Mouse (Mus musculus) olfactory bulb, adult 2 months (tissue): ENCODE data around the gene Fhit. TPM values are rescaled to one million over a fixed set of nuclear protein-coding genes. Genes with fewer than 3 reads are reported as not detected.

Source experiments
- H3K27ac ChIP-seq: fragments of 200-500 bp; 2 replicates; pipeline ENCODE4 v1.5.1; 2012; ENCODE audit warnings: low read depth, low read length; ENCODE audit not compliant: insufficient read depth
- H3K4me1 ChIP-seq: fragments of 200-500 bp; 2 replicates; pipeline ENCODE4 v1.6.1; 2012; ENCODE audit warnings: low read length; ENCODE audit not compliant: control insufficient read depth, insufficient read depth
- H3K4me3 ChIP-seq: fragments of 200-500 bp; 2 replicates; pipeline ENCODE4 v1.5.1; 2012; ENCODE audit warnings: mild to moderate bottlenecking, low read depth, low read length, moderate library complexity; ENCODE audit not compliant: insufficient read depth
- CTCF ChIP-seq: fragments of 200-500 bp; IDR thresholded peaks from 2 replicates; pipeline ENCODE4 v1.5.1; 2012; ENCODE audit warnings: low read depth, mild to moderate bottlenecking, low read length, moderate library complexity; ENCODE audit not compliant: insufficient read depth
- POLR2A ChIP-seq: fragments of 200-500 bp; IDR thresholded peaks from 2 replicates; pipeline ENCODE4 v1.6.1; 2012; ENCODE audit warnings: mild to moderate bottlenecking, low read depth, low read length, moderate library complexity; ENCODE audit not compliant: insufficient read depth
- WGBS: fragments of 180-500 bp; shearing (Covaris S2); methylation state at CpG from one replicate; pipeline ENCODE4 v1.1.7; 2018; 5-methylcytosine and 5-hydroxymethylcytosine counted together
- polyA plus RNA-seq: library from polyadenylated mRNA; stranded (reverse); fragments of >200 nt; gene quantifications from 2 replicates; pipeline ENCODE4 v1.2.4, GENCODE M21; 2012; ENCODE audit warnings: low replicate concordance; ENCODE audit not compliant: missing spikeins, insufficient read depth, insufficient read length

The Fhit gene
- polyA plus RNA-seq, 1 experiment, result not detected

DNA sequence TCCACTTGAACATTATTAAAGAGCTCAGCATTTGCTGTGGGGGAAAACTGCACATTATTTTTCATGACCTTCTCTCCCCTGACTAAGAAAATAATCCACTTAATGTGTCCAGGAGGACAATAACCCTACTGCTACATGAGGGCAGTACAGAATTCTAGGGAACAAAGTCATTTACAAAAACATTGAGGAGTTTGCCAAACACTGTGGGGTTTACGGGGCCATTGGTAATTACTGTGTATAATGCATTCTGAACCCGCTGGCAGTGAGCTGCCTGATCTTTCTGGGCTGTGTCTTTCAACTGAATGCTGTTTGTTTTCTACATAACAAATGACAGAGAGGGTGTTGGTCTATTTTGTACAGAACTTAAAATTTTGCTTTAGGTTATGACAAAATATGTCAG lies 862.8 kb downstream of the Fhit start:
- no peak overlapping the region for H3K4me3 ChIP-seq
- H3K4me1 ChIP-seq, result no peaks in the 10 kb centered on the region
- H3K27ac ChIP-seq, result no peak overlapping the region
- 58% methylated on average over 2 of the region's 2 CpGs for WGBS
- no peak for TF ChIP-seq CTCF
- no peak for TF ChIP-seq POLR2A

DNA sequence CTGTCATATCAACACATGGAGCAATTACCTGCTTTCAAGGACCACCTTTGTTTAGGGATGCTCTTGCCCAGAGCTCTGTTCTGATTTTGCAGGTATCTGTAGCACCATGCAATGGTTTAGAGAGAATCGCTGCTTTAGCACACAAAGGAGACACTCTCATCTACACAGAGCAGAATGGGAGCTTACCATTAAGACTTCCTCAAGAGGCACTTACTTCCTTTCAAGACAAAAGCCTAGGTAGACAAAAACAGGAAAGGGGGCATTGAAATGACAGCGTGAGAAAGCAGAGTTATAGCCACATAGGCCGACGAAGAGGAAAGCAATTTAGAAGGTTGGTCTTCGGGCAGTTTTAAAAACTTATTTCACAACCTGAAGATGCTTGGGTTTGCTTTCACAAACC lies 872.8 kb downstream of the Fhit start:
- TF ChIP-seq POLR2A (no peak), CTCF (no peak)
- WGBS, result 91% methylated on average over 5 of the region's 5 CpGs
- Histone ChIP-seq H3K4me3 (no peak overlapping the region), H3K4me1 (no peaks in the 10 kb centered on the region), H3K27ac (no peak overlapping the region)

- TF ChIP-seq POLR2A, result no peak
- no peak for TF ChIP-seq CTCF
- Histone ChIP-seq H3K4me1 (no peaks in the 10 kb centered on the region), H3K27ac (no peak overlapping the region), H3K4me3 (no peak overlapping the region)
- WGBS, result 81% methylated on average over 6 of the region's 6 CpGs
These were observed 875.8 kb downstream of the Fhit start for GRCm38 (mm10) chr14:10286027-10286426.

DNA sequence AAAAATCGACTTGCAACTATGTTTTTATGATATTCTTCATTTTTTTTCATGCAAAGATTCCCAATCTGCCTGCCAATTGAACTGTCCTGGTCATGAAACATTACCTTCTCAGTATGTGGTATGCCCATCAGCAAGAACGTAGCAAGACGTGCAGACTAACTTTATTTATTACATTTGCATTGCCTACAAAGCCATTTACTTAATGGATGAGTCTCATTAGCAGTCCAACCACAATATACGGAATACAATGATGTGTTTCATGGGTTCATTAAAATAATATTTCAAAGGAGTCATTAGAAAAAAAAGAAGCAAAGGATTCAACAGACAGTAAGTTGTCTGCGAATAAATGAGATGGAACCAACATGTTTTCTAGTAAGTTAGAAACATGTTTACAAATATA lies 933.1 kb downstream of the Fhit start:
- H3K4me3 ChIP-seq, result no peak overlapping the region
- TF ChIP-seq POLR2A (no peak), CTCF (no peak)
- H3K27ac ChIP-seq, result no peak overlapping the region
- H3K4me1 ChIP-seq, result no peaks in the 10 kb centered on the region
- 86% methylated on average over 5 of the region's 5 CpGs for WGBS

GRCm38 (mm10) chr14:10221847-10222246 lies 940.0 kb downstream of the Fhit start:
- H3K27ac ChIP-seq, result no peak overlapping the region
- no peak for TF ChIP-seq POLR2A
- TF ChIP-seq CTCF, result no peak
- no peaks in the 10 kb centered on the region for H3K4me1 ChIP-seq
- H3K4me3 ChIP-seq, result no peak overlapping the region
- 88% methylated on average over 2 of the region's 2 CpGs for WGBS

- TF ChIP-seq CTCF, result no peak
- no peak for TF ChIP-seq POLR2A
- Histone ChIP-seq H3K4me3 (no peak overlapping the region), H3K27ac (no peak overlapping the region), H3K4me1 (no peaks in the 10 kb centered on the region)
- 62% methylated on average over 4 of the region's 4 CpGs for WGBS
These were observed 948.6 kb downstream of the Fhit start for GRCm38 (mm10) chr14:10213216-10213615.

DNA sequence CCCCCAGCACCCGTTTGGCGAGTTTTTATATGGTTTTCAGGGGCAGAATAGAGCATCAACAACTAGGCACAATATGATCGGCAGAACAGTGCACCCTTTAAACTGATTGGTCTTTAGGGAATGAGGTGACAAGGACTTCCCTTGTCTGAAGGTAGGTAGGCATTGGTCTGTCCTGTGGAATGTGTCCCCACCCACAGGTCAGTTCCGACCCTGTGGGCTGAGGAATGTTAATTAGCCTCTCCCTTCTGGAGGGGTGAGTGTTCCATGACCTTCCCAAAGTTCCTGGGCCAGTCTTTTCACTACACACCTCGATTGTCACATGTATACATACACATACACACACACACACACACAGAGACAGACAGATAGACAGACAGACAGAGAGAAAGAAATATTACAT lies 950.7 kb downstream of the Fhit start:
- TF ChIP-seq POLR2A, result no peak
- TF ChIP-seq CTCF, result no peak

DNA sequence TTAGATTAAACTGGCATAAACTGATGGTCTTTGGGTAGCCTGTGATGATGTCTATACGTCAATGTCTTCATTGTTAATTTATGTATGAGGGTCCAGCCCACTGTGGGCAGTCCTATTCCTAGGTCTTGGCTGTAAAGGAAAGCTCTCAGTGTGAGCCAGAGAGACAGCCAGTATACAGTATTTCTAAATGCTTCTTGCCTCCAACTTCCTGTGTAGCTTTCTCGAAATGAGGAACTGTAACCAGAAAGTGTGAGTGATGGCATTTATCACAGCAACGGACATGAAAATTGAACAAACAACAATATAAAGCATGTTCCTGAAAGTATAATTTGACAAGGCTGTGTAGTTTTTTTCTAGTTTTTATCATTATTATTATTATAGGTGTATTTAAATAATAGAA lies 952.8 kb downstream of the Fhit start:
- TF ChIP-seq CTCF (no peak), POLR2A (no peak)
- 90% methylated on average over 3 of the region's 3 CpGs for WGBS
- H3K27ac ChIP-seq, result no peak overlapping the region
- H3K4me1 ChIP-seq, result no peaks in the 10 kb centered on the region
- H3K4me3 ChIP-seq, result no peak overlapping the region

More for the DNA sequence above, 950.7 kb downstream of the Fhit start:
- Histone ChIP-seq H3K27ac (no peak overlapping the region), H3K4me1 (no peaks in the 10 kb centered on the region), H3K4me3 (no peak overlapping the region)
- WGBS, result 85% methylated on average over 5 of the region's 5 CpGs

DNA sequence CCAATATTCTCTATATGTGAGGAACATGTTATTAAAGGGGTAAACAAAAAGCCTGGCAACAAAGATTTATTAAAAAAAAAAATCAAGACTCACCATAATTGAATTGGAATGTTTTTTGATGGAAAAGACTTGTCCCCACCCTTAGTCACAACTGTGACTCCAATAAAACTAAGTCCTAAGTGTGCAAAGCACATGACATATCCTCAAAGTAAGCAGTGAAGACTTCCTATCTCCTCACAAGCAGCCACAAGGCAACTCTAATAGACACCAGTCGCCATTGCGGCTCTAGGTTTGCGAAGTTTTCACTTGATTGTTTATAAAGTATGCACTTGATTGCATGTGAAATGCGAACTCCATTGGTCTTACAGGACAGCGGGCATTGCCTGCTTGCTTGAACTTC lies 956.1 kb downstream of the Fhit start:
- WGBS, result 98% methylated on average over 5 of the region's 5 CpGs
- no peak overlapping the region for H3K4me3 ChIP-seq
- no peak overlapping the region for H3K27ac ChIP-seq
- no peaks in the 10 kb centered on the region for H3K4me1 ChIP-seq
- TF ChIP-seq CTCF (no peak), POLR2A (no peak)

GRCm38 (mm10) chr14:10205290-10205689 lies 956.5 kb downstream of the Fhit start:
- Histone ChIP-seq H3K27ac (no peak overlapping the region), H3K4me1 (no peaks in the 10 kb centered on the region), H3K4me3 (no peak overlapping the region)
- TF ChIP-seq POLR2A (no peak), CTCF (no peak)
- WGBS, result 88% methylated on average over 4 of the region's 4 CpGs
